In the genomic region with DNA sequence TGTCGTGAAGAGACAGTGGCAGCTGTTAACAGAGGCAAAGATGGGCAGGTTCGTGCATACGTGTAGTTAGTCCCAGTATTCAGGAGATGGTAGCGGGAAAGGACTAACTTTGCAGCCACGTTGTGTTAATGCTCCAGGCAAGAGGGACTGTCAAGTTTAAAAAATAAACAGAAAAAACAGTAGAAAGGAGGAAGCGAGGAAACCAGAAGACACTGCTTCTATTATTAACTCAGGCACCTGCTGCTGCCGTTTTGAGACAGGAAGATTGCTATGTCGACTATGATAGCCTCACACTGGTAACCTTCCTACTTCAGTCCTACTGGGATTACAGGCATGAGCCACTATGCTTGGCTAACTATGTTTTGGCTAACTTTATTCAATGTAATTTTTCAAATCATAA, we compare ENCODE assay signal across 31 mouse cellular contexts. TPM values are rescaled to one million over a fixed set of nuclear protein-coding genes. Genes with fewer than 3 reads are reported as not detected.
"Had no signal": no experiment of that assay in that cellular context is flagged by ENCODE, and none has a peak within 500 bp of the region (broad histone marks: within the 10 kb centered on the region; RNA-seq: fewer than 3 reads in every experiment).

No protein-coding gene starts in this region.

- H3K4me3 ChIP-seq: limb, embryonic 10.5 days; limb, embryonic 13.5 days; liver, embryonic 12.5 days; liver, embryonic 15.5 days; lung, embryonic 15.5 days; megakaryocyte, embryonic 14.5 days; neural tube, embryonic 13.5 days; stomach, embryonic 15.5 days had no signal

- ATAC-seq: intestine, embryonic 16.5 days; liver, embryonic 12.5 days had no signal

- H3K4me1 ChIP-seq: limb, embryonic 10.5 days; limb, embryonic 13.5 days; liver, embryonic 12.5 days; liver, embryonic 15.5 days; lung, embryonic 15.5 days; megakaryocyte, embryonic 14.5 days; neural tube, embryonic 13.5 days; stomach, embryonic 15.5 days had no signal

- H3K9me3 ChIP-seq: limb, embryonic 10.5 days; limb, embryonic 13.5 days; liver, embryonic 12.5 days; liver, embryonic 15.5 days; lung, embryonic 15.5 days; megakaryocyte, embryonic 14.5 days; neural tube, embryonic 13.5 days; stomach, embryonic 15.5 days had no signal

- H3K27ac ChIP-seq: limb, embryonic 10.5 days; limb, embryonic 13.5 days; liver, embryonic 12.5 days; liver, embryonic 15.5 days; lung, embryonic 15.5 days; neural tube, embryonic 13.5 days; stomach, embryonic 15.5 days had no signal

- H3K27me3 ChIP-seq: limb, embryonic 13.5 days; liver, embryonic 12.5 days; liver, embryonic 15.5 days; lung, embryonic 15.5 days; megakaryocyte, embryonic 14.5 days; neural tube, embryonic 13.5 days; stomach, embryonic 15.5 days had no signal

- DNase-seq: kidney, adult 18-20 months; kidney, adult 9 months; kidney, postnatal 14 days; kidney, postnatal 4 days; liver; lung, adult 18-20 months; lung, postnatal 10 days; lung, postnatal 36 days; midbrain, embryonic 14.5 days; retina, postnatal 1 day; right cerebral cortex, postnatal 25 days; spleen, adult 18-20 months; thymus, postnatal 14 days; thymus, postnatal 4 days had no signal

RNA-seq across cellular contexts. Expression of gene Zcchc13, which starts 24.9 kb away (rescaled TPM):
- total RNA-seq: layer of hippocampus, adult 18-20 months; layer of hippocampus, postnatal 14 days; left cerebral cortex, adult 18-20 months; left cerebral cortex, postnatal 25 days; midbrain, postnatal 0 days; neutrophil, adult 5-6 weeks had no signal
- polyA plus RNA-seq: intestine, embryonic 16.5 days; kidney, embryonic 16.5 days; limb, embryonic 10.5 days; limb, embryonic 13.5 days; liver, embryonic 12.5 days; liver, embryonic 15.5 days; lung, embryonic 15.5 days; midbrain, embryonic 11.5 days; midbrain, embryonic 14.5 days; midbrain, postnatal 0 days; neural tube, embryonic 13.5 days; stomach, embryonic 15.5 days had no signal
